Mouse (Mus musculus) gastrocnemius, adult 2 months (tissue): Measurements from ENCODE around the gene Ace3. TPM values are rescaled to one million over a fixed set of nuclear protein-coding genes. Genes with fewer than 3 reads are reported as not detected.
"Not testable (repeated sequence)": the region's sequence is repeated elsewhere in the genome, so short reads cannot be mapped to it uniquely, and the experiment has no call there.

ENCODE experiments used
- DNase-seq: peaks from one replicate; pipeline ENCODE4 v3.0.0; 2022
- H3K27ac ChIP-seq: fragments of 200-600 bp; 2 replicates; pipeline ENCODE4 v1.8.1; 2022; ENCODE audit warnings: mild to moderate bottlenecking
- H3K4me3 ChIP-seq: fragments of 200-600 bp; 2 replicates; pipeline ENCODE4 v1.8.1; 2022; ENCODE audit warnings: mild to moderate bottlenecking, moderate library complexity
- CTCF ChIP-seq: fragments of 200-600 bp; IDR thresholded peaks from 2 replicates; pipeline ENCODE4 v1.8.1; 2022; ENCODE audit warnings: antibody characterized with exemption, mild to moderate bottlenecking, moderate library complexity
- intact Hi-C: fragments of 180-260 bp; cut with DNase I; formaldehyde crosslinking; loops from one replicate; pipeline ENCODE4 v1.15.1; 2025
- total RNA-seq, 2 experiments: library from RNA; stranded (reverse); gene quantifications; 2 replicates each; pipeline ENCODE4 v1.2.3; 2021

Gene Ace3
- total RNA-seq, 2 experiments from 2014 or later, result not detected

DNA sequence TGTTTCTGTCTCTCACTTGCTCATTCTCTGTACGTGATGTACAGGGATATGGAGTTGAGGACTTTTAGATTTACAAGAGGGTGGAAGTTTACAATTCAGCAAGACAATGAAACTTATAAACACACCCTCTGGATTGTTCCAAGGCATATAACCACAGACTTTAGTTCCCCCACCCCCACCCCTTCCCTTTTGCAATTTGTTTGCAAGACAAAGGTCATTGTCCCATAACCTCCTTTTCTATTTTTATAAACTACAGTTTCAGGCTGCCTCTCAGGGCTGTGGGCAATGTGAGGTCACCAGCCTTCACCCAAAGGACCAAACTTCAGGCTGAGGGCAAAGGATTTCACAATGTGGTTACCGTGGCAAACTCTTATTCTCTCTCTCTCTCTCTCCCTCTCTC, 4.2 kb upstream of the Ace3 start:
- TF ChIP-seq CTCF, result no peak
- H3K27ac ChIP-seq, result no peak overlapping the region
- DNase-seq, result no peak
- no peak overlapping the region for H3K4me3 ChIP-seq
- intact Hi-C loops, result no loop called here

DNA sequence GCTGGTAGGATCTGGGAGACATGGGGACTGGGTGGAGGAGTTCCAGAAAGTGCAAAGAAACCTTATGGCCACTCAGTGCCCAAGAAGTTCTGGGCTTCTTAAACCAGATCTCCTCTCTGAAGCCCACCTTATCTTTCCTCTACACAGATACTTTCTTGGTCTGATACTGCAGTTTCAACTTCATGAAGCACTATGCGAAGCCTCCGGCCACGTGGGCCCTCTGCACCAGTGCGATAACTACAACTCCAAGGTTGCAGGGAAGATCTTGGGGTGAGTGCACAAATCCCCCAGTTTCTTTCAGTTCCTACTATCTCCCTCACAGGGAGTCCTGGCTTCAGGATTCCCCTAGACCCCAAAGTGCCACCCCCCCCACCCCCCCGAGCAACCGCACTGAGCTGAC, 5.6 kb downstream of the Ace3 start:
- no peak overlapping the region for H3K4me3 ChIP-seq
- no peak for TF ChIP-seq CTCF
- intact Hi-C loops, result no loop called here
- H3K27ac ChIP-seq, result no peak overlapping the region
- no peak for DNase-seq

DNA sequence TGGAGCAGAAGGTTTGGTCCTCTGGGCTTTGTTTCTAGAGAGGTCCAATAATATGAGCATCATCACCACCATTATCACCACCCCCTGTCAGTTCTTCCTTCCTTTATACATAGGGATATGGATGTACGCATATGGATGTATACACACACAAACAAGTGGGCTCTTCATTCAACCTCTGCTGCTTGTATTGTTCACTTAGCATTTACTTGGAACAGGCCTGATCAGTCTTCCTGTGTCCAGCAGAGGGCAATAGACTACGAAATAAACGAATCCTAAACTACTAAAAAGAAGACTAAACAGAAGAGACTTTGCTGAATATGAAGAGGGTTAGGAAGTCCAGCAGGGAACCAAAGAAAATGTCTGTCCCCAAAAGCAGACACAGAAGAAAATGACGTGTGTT, 7.2 kb downstream of the Ace3 start:
- Histone ChIP-seq H3K27ac (no peak overlapping the region), H3K4me3 (no peak overlapping the region)
- peak; percentile 65 for TF ChIP-seq CTCF
- intact Hi-C loops, result no loop called here
- no peak for DNase-seq

DNA sequence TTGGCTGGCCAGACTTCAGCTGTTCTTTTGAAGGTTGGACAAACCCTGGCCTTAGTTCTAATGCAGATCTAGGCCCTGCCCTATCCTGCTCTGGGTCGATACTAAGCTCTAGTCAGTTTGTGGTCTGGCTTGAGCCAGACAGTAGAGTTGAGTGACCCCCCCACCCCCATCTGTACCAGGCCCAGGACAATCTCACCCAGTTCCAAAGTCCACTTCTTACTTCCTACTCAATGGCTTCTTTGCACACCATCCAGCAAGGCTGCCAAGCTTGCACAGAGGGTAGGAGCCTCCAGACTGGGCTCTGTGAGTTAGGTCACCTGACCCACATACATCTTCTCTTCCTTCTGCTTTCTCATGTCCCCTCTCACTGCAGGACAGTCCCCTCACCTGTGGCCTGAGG, 10.1 kb downstream of the Ace3 start:
- no peak for TF ChIP-seq CTCF
- intact Hi-C loops, result no loop called here
- DNase-seq, result no peak
- no peak overlapping the region for H3K4me3 ChIP-seq
- H3K27ac ChIP-seq, result no peak overlapping the region

DNA sequence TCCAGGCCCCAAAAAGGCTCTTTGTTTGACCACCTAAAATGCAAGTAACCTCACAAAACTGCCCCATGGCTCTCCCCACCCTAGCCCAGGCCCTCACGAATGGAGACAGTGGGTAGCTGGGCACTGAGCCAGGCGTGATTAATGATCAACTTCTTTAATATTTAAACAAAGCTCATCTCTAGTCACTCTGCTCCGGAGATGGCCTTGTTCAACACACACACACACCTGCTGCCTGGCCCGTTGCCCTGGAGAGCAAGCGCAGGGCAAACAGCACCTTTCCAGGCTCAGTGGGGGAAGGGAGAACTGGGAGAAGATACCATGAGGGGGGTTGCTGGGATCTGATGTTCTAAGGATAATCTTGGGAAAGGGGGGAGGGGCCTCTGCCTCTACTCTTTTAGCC, 11.5 kb downstream of the Ace3 start:
- no peak for DNase-seq
- H3K27ac ChIP-seq, result no peak overlapping the region
- H3K4me3 ChIP-seq, result no peak overlapping the region
- no peak for TF ChIP-seq CTCF
- intact Hi-C loops, result no loop called here

DNA sequence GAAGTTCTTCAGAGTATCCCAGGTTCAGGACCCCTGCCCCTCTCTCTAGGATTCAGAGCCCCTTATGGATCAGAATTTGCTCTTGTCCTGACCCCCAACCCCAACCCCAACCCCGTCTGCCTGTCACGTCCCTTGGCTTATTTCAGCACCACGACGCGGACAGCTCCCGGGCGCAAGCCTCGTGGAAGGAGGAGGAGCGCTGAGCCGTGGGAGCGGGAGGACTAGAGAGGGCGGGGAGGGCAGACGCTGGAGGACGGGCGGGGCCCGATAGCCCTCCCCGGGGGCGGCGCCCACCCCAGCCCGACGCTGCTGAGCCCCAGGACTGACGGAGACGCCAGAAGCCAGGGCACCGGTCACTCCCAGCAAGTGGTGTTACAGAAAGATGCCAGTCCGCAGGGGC, 13.3 kb downstream of the Ace3 start, which contains the start of gene Kcnh6:
TSS of gene Kcnh6 (plus strand) at position 304 of the 400 bp plus-strand sequence.
- Histone ChIP-seq H3K4me3 (no peak within 1 kb of the TSS), H3K27ac (no peak within 1 kb of the TSS)
- peak; percentile 79 for DNase-seq
- intact Hi-C loops, result no loop called here
- no peak for TF ChIP-seq CTCF

DNA sequence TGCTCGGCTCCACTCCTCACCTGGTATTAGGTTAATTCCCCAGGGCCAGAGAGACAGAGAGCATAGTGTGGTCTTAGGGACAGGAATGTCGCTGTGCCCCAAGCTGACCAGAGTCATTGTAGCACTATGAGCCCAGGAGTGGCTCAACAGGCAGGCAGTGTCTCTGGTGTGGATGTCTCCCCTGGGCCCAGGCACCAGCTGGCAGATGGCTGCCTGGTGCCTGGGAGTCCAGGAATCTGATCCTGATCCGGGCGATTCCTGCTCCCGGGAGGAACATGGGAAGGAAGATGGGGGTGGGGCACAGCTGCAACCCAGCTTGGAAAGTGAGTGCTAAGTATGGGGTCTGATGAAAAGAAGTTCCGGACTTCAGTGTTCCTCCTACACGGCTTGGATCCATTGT, 18.2 kb downstream of the Ace3 start:
- TF ChIP-seq CTCF, result no peak
- Histone ChIP-seq H3K4me3 (no peak overlapping the region), H3K27ac (no peak overlapping the region)
- intact Hi-C loops, result no loop called here
- no peak for DNase-seq

DNA sequence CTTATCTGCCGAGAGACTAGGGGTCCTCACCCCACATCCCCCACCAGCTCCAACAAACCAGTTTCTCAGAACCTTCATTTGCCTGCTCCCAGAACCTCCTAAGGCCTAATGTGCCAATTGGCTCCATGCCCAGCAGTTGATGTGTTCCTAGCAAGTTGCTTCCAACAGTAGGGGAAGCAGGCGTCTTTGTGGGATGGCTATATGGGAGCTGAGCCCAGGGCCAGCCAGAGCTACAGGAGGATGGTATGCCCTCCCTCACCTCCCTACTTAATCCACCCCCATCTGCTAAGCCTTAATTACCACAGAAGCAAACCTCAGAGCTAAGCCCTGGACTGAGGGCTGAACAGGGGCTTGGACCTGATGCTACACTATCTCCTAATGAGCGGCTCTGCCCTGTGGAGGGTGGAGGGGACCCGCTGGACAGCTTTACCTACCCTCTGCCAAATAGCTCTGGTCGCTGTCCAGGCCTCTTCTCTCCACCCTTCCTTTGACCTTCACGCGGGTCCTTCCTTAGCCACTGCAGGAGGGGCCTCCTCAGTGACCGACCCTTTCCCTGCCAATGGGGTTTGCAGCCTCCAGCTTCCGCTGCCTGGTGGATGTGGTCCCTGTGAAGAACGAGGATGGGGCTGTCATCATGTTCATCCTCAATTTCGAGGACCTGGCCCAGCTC, 19.2 kb downstream of the Ace3 start:
- Histone ChIP-seq H3K27ac (no peak overlapping the region), H3K4me3 (no peak overlapping the region)
- intact Hi-C loops, result no loop called here
- TF ChIP-seq CTCF, result no peak
- peak; percentile 64 for DNase-seq

DNA sequence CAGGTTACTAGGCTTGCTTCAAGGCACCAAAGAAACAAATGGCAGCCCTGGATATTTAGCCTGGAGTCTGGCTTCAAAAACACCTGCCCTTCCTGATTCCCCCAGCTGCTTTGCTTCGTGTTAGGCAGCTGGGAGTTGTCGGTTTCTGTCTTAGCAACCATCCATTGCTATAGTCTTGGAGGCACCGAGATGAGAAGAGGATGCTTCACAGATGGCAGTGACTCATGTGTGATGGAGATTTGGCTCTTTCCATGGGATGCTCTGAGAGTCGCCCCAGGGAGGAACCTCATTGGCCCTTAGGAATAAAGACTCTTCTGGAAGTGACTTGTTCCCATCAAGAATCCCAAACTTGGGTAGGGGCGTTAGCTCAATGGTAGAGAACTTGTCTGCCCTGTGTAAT, 22.0 kb downstream of the Ace3 start:
- intact Hi-C loops, result no loop called here
- H3K27ac ChIP-seq, result no peak overlapping the region

DNA sequence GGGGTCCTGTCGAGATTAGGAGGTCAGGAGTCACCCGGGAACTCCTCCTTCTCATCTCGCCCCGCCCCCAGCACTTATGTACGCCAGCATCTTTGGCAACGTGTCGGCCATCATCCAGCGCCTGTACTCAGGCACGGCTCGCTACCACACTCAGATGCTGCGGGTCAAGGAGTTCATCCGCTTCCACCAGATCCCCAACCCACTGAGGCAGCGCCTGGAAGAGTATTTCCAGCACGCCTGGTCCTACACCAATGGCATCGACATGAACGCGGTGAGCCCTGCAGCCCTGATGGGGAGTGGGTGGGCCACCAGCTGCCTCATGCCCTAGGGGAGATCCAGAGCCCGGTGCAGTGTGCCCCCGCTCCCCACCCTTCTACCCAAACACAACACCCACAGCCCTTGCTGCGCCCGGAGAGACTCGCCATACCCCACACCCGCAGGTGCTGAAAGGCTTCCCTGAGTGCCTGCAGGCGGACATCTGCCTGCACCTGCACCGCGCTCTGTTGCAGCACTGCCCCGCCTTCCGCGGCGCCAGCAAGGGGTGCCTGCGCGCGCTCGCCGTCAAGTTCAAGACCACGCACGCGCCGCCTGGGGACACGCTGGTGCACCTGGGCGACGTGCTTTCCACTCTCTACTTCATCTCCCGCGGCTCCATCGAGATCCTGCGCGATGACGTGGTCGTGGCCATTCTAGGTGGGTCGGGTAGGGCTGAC, 25.7 kb downstream of the Ace3 start:
- no peak overlapping the region for H3K4me3 ChIP-seq
- no peak for TF ChIP-seq CTCF
- no peak for DNase-seq
- no peak overlapping the region for H3K27ac ChIP-seq
- intact Hi-C loops, result loop anchor here (10.0 kb wide), 1 partner anchor 45 kb away; no protein-coding TSS in a partner anchor

More for the DNA sequence above, 22.0 kb downstream of the Ace3 start:
- H3K4me3 ChIP-seq, result no peak overlapping the region
- DNase-seq, result no peak
- no peak for TF ChIP-seq CTCF

DNA sequence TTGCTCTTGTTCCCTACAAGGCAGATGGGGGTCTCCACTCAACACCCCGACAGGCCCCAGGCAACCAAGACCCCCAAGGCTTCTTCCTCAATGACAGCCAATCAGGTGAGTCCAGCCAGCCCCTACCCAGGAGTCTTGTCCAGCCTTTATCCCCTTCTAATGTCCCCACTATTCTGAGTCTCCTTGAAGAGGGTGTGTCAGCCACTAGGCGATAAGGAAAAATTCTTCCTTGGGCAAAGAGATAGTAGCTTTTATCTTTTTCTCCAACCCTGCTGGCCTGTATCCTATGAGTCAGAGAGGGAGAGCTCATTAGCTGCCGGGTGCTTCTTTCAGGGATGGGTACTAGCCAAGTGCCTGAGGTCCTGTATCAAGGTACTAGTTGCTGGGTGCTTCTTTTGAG, 31.3 kb downstream of the Ace3 start:
- Histone ChIP-seq H3K4me3 (no peak overlapping the region), H3K27ac (no peak overlapping the region)
- no peak for DNase-seq
- intact Hi-C loops, result loop anchor here (2.0 to 10.0 kb wide), 2 partner anchors 51 to 99 kb away; no protein-coding TSS in a partner anchor
- TF ChIP-seq CTCF, result no peak

DNA sequence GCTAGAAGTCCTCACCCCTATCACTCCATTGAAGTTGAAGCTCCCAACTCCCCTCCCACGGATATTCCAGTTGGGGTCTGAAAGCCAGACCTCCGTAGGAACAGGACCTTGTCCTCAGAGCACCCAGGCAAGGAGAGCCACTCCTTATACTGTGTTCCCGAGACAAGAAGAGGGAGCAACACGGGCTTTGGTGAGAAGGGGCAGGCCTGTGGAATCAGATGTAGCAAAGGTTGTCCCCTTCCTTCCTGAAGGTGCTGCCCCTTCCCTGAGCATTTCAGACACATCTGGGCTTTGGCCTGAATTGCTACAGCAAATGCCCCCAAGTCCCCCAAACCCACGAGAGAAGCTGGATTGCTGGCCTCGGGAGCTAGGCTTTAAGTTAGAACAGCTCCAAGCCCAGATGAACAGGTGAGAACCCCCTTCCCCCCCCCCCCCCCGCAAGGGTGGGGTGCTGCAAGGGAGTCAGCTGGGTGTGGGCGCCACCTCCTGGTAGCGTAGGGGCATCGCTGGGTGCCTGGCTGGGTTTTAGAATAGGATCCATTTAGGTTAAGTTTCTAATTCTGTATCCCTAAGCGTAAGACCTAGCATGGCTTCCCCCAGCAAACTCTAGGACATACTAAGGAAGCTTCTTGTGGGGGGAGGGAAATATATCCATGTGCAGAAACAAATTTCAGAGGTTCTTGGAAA, 32.1 kb downstream of the Ace3 start:
- no peak overlapping the region for H3K27ac ChIP-seq
- peak; percentile 87 for TF ChIP-seq CTCF
- H3K4me3 ChIP-seq, result no peak overlapping the region
- peak; percentile 76 for DNase-seq
- intact Hi-C loops, result loop anchor here (2.0 to 10.0 kb wide), 2 partner anchors 52 to 100 kb away; no protein-coding TSS in a partner anchor

DNA sequence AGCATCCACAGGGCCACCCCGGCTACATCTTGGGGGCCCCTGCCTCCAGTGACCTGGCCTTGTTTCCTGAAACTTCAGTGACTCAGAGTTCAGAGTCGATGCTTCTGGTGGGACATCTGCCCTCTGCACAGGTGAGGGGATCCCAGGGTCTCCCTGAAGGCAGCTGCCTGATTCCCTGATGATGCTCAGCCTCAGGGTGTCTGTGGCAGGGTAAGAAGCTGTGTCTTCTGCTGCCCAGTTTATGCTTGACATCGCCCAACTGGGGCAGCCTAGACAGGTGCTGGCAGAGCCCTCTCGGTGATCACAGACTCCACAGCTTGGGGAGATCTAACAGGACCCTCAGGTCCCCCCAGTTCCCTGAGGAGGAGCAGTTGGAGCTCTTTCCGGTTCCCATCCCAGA, 33.1 kb downstream of the Ace3 start:
- DNase-seq, result no peak
- no peak overlapping the region for H3K4me3 ChIP-seq
- H3K27ac ChIP-seq, result no peak overlapping the region
- no peak for TF ChIP-seq CTCF
- intact Hi-C loops, result loop anchor here (2.0 to 10.0 kb wide), 2 partner anchors 53 to 101 kb away; no protein-coding TSS in a partner anchor

DNA sequence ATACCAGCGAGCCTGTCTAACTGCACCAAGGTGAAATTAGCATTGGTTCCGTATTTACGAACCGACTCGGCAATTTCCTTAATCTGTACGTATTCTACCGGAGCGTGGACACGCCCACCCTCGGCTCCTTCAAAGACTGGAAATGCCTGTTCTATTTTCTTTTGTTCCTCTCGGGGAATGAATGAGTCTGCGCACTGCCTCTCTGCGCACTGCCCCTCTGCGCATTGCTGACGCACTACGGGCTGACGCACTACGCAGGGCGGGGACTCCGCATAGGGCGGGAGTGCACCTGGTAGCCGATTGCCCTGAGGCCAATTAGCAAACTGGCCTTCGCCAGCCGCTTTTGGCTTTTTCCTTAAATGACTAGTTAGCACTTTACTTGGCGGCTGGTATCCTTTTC, 37.6 kb downstream of the Ace3 start:
- DNase-seq, intact Hi-C loops, H3K27ac ChIP-seq: not testable (repeated sequence)
- H3K4me3 ChIP-seq, result peak overlapping the region; percentile 69
